Mouse (Mus musculus): ENCODE measurements at regions not wholly inside any gene's neighbourhood (a gene's known extent, or its start where the extent isn't known, plus 50 kb on each side); places are given as distances from the start of the nearest gene placed in this dataset.

DNA sequence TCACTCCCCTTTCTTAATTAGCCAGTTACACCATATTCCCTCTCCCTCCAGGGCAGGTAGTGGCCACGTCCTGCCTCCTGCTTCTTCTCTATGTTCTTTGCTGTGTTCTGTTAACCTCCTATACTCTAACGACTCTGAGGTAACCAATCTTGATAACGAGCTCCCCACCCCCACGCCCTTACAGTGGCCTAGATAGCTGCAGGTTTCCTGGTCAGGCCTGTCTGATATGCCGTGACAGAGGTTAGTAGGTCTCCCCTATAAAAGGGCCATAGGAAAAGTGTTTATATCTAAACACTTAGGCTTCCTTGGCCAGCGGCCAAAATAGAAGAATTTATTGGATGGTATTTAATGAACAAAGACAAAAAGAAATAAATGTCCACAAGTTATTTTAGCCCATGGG is 296.3 kb upstream of the Gadl1 start:
- TF ChIP-seq CTCF (IDR thresholded peaks at IDR 0.05; ENCODE audit: low read depth) (no peak), EP300 (optimal IDR thresholded peaks at IDR 0.05) (no peak)

All from stomach, postnatal 0 days (tissue).